Mouse (Mus musculus): ENCODE results near the gene Slc22a3. TPM values are rescaled to one million over a fixed set of nuclear protein-coding genes. Genes with fewer than 3 reads are reported as not detected.
A peak's percentile ranks its signal among the peaks of the same experiment; 100 is the strongest.

Gene Slc22a3
- polyA plus RNA-seq, 1 experiment from 2014 or later: 0.51 TPM

DNA sequence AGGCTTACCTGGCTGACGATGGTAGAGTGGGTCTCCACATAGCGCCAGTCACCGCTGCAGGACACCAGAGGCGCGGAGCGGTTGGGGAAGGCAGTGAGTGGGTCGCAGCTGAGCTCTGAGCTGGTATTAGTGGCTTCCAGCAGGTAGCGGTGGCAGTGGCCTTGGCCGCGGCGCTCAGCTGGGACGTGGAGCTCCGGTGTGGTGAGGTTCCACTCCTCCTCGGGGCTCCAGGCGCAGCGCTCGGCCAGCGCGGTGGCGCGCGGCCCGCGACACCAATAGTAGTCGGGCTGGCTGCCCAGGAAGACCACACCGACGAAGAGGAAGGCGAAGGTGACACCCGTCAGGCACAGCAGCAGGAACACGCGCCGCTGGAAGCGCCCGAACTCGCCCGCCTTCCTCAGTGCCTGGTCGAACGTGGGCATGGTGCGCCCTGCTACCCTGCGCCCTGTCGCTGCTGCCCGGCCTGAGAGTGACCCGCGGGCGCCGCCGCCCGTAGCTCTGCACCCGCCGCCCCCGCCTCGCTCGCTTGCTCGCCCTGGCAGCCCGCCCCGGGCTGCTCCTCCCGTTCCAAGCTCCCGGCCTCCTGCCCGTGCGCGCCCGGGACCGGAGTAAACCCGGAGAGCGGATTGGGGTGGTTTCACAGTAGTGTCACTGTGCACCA is 471 bp downstream of the Slc22a3 start:
- 3% methylated on average over 65 of the region's 65 CpGs for WGBS

DNA sequence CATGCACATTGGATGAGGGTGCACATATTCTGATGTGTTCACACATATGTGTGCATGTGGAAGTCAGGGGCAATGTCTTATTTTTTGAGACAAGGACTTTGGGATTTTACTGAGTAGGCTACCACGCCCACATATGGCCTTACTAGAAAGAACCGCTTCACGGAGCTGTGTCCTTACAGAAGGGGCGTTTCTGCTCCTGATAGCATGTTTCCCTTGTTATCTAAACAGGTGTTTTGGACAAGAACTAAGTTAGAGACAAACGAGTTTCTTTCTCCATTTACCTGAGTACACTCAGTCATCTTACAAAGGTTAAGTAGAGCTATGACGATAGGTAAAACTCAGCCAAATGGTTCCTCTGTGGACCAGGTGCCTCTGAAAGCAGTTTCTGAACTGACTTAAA is 1.8 kb downstream of the Slc22a3 start:
- Histone ChIP-seq H3K9me3 (no peaks in the 10 kb centered on the region), H3K4me2 (replicated peaks) (no peak overlapping the region), H3K27ac (no peak overlapping the region), H3K4me1 (replicated peaks) (peaks cover 9% of the 10 kb centered on the region; the same call in 1 of the 2 replicates), H3K36me3 (no peaks in the 10 kb centered on the region), H3K9ac (replicated peaks) (no peak overlapping the region), H3K4me3 (replicated peaks) (no peak overlapping the region), H3K27me3 (peaks cover 48% of the 10 kb centered on the region)
- 86% methylated on average over 6 of the region's 6 CpGs for WGBS
- ATAC-seq: no peak

More for the DNA sequence above, 471 bp downstream of the Slc22a3 start:
- Histone ChIP-seq H3K27ac (no peak overlapping the region), H3K27me3 (peaks cover 48% of the 10 kb centered on the region), H3K4me3 (replicated peaks) (peak overlapping the region; percentile 35), H3K4me1 (replicated peaks) (peaks cover 9% of the 10 kb centered on the region; the same call in 1 of the 2 replicates), H3K9ac (replicated peaks) (0 out of 2 replicates have a peak overlapping the region, but pooled peaks have one; percentile 14), H3K9me3 (no peaks in the 10 kb centered on the region), H3K4me2 (replicated peaks) (peak overlapping the region; percentile 54), H3K36me3 (no peaks in the 10 kb centered on the region)
- ATAC-seq: no peak

DNA sequence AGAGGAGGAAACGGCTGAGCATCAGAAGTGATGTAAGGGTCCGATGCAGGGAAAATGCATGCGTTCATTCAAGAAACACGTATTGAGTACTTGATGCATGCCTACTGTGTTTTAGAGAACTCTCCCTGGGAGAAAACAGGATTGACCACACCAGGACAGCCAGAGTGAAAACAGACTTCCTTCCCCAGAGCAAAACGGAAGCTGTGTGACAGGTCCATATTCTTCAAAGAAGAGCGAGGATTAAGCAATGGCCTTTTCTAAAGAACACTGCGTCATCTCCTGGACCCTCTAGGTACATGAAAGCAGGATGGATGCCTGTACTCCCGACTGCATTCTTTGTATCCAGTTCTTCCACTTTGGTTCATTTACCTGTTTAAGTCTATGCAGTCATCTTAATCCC is 8.1 kb downstream of the Slc22a3 start:
- ATAC-seq: no peak
- no peaks in the 10 kb centered on the region for H3K36me3 ChIP-seq

DNA sequence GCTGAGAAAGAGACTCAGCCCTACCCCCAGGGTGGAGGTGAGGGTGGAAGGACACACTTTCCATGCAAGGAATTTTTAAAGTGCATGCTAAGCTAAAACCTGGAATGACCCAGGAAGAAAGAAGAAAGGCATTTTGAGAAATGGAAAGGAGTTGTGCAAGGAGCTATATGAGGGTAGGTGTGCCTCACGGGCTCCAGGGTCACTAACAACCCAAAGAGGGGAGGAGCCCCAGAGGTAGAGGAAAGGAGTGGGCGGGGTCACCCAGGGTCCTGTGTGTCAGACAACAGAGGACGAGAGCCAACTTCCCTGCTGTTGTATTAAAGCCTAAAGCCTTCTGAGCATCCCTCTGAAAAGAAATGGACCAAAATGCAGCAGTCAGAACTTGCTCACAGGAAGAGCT is 11.9 kb downstream of the Slc22a3 start:
- Histone ChIP-seq H3K4me1 (replicated peaks) (no peaks in the 10 kb centered on the region), H3K27ac (no peak overlapping the region), H3K36me3 (no peaks in the 10 kb centered on the region), H3K4me3 (replicated peaks) (no peak overlapping the region), H3K27me3 (no peaks in the 10 kb centered on the region), H3K9me3 (no peaks in the 10 kb centered on the region), H3K4me2 (replicated peaks) (no peak overlapping the region), H3K9ac (replicated peaks) (no peak overlapping the region)
- ATAC-seq: no peak
- WGBS: 43% methylated on average over 3 of the region's 3 CpGs

More for the DNA sequence above, 8.1 kb downstream of the Slc22a3 start:
- H3K27me3 ChIP-seq: peaks cover 5% of the 10 kb centered on the region; the same call in 1 of the 2 replicates
- H3K4me1 ChIP-seq (replicated peaks): no peaks in the 10 kb centered on the region
- WGBS: 92% methylated on average over 8 of the region's 8 CpGs
- no peak overlapping the region for H3K4me2 ChIP-seq (replicated peaks)
- H3K4me3 ChIP-seq (replicated peaks): no peak overlapping the region
- H3K9me3 ChIP-seq: no peaks in the 10 kb centered on the region
- no peak overlapping the region for H3K27ac ChIP-seq
- H3K9ac ChIP-seq (replicated peaks): no peak overlapping the region

DNA sequence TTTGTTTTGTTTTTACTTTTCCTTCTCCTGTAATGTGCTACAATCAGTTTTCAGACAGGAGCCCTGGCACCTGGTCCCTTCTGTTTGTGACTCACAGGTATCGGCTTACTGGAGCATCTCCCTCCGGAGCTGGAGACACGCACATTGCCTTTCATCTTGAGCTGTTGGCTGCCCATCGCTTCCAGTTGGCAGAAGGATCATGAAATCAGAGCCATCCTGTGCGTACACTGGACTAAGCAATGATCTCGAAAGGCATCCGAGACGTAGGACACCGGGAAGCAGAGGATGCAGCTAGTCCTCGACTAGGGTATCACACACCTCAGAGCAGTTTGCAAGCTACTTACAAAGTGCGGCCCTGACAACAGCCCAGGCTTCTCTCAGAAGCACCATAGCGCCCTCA is 15.9 kb downstream of the Slc22a3 start:
- Histone ChIP-seq H3K27me3 (no peaks in the 10 kb centered on the region), H3K9me3 (no peaks in the 10 kb centered on the region), H3K4me3 (replicated peaks) (no peak overlapping the region), H3K4me1 (replicated peaks) (no peaks in the 10 kb centered on the region), H3K36me3 (no peaks in the 10 kb centered on the region), H3K27ac (no peak overlapping the region), H3K9ac (replicated peaks) (no peak overlapping the region), H3K4me2 (replicated peaks) (no peak overlapping the region)
- 89% methylated on average over 12 of the region's 12 CpGs for WGBS
- ATAC-seq: no peak

DNA sequence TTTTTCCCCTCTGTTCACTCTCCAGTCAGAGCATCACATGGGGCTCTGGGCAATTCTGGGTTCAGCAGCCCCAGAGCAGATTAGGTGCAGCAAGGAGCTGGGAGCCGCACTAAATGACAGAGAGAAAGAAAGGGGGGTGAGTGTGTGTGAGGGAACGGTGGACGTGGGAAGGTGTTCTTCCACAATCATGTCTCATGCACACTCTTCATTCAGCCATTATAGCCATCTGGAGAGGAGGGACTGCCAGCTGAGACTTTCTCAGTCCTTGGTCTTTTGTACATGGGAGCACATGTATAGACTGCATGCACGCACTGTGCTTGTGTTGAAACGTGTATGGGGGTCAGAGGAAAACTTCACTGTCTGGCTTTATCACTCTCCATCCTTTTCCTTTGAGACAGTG is 17.6 kb downstream of the Slc22a3 start:
- H3K27me3 ChIP-seq: no peaks in the 10 kb centered on the region
- no peak overlapping the region for H3K4me2 ChIP-seq (replicated peaks)
- no peaks in the 10 kb centered on the region for H3K36me3 ChIP-seq
- ATAC-seq: no peak
- 82% methylated on average over 5 of the region's 5 CpGs for WGBS
- no peak overlapping the region for H3K4me3 ChIP-seq (replicated peaks)
- H3K27ac ChIP-seq: no peak overlapping the region
- H3K4me1 ChIP-seq (replicated peaks): no peaks in the 10 kb centered on the region
- no peaks in the 10 kb centered on the region for H3K9me3 ChIP-seq
- no peak overlapping the region for H3K9ac ChIP-seq (replicated peaks)

DNA sequence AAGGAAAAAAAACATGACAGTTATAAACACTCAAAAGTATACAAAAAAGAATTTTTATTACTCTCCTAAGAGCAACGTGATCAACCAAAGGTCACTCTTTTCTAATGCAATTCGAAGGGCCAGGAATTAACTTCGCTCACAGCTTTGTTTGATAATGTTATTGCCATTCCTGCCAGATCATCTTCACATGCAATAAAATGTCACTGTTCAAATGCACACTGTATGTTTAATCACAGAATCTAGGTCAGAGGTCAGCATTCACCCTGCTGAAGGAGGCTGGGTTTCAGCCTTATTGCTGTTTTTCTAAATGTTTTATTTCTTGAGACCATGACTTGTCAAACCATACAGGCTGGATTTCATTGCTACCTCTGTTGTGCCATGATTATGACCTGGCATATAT is 21.8 kb downstream of the Slc22a3 start:
- Histone ChIP-seq H3K9ac (replicated peaks) (no peak overlapping the region), H3K4me2 (replicated peaks) (no peak overlapping the region), H3K4me1 (replicated peaks) (no peaks in the 10 kb centered on the region), H3K27ac (no peak overlapping the region), H3K36me3 (no peaks in the 10 kb centered on the region), H3K4me3 (replicated peaks) (no peak overlapping the region), H3K27me3 (no peaks in the 10 kb centered on the region), H3K9me3 (no peaks in the 10 kb centered on the region)
- WGBS: 83% methylated on average over 3 of the region's 3 CpGs
- ATAC-seq: no peak

DNA sequence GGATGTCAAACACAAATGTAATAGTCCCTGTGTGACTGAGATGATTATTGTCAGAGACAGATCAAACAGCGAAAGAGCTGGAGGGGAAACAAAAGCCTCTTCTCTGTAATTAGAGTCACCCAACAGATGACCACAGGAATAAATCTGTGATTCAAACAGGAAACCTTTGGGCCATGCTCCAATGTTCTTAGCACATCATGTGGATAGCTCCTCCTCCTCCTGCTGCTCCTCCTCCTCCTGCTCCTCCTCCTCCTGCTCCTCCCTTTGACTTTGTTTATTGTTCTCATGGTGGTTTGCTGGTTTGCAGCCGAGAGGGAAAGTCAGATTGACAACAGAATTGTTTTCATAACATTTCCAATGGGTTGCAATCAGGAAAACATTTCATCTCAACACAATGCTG is 28.1 kb downstream of the Slc22a3 start:
- 39% methylated on average over 2 of the region's 2 CpGs for whole genome bisulfite sequencing
- no peak overlapping the region for H3K27ac ChIP-seq
- no peaks in the 10 kb centered on the region for H3K36me3 ChIP-seq
- no peak overlapping the region for H3K9ac ChIP-seq (replicated peaks)
- no peak overlapping the region for H3K4me2 ChIP-seq (replicated peaks)
- H3K4me1 ChIP-seq (replicated peaks): 0 out of 2 replicates have a peak, but pooled peaks cover 5% of the 10 kb centered on the region
- H3K4me3 ChIP-seq (replicated peaks): no peak overlapping the region
- H3K9me3 ChIP-seq: no peaks in the 10 kb centered on the region
- no peaks in the 10 kb centered on the region for H3K27me3 ChIP-seq
- no peak for ATAC-seq

DNA sequence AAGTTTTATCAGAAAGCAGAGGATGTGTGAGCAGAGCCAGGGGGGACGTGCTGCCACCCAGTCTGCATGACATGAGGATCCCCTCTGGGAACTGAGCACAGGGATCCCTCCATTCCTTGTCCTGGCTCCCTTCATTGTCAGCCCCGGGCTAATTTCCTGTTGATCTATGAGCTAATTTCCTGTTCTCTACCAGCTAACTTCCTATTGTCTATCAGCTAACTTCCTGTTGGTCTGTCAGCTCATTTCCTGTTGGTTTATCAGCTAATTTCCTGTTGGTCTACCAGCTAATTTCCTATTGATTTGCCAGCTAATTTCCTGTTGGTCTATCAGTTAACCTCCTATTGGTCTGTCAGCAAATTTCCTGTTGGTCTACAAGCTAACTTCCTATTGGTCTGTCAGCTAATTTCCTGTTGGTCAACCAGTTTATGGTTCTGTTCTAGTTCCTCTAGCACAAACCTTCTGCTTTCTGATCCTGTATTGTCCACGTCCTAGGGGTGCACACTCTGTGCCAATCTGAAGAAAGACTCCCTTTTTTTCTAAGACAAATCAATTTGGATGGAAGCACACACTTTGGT is 32.9 kb downstream of the Slc22a3 start:
- Histone ChIP-seq H3K27ac (no peak overlapping the region), H3K4me3 (replicated peaks) (no peak overlapping the region), H3K36me3 (no peaks in the 10 kb centered on the region), H3K4me2 (replicated peaks) (no peak overlapping the region), H3K27me3 (no peaks in the 10 kb centered on the region), H3K9ac (replicated peaks) (no peak overlapping the region), H3K9me3 (no peaks in the 10 kb centered on the region), H3K4me1 (replicated peaks) (0 out of 2 replicates have a peak, but pooled peaks cover 4% of the 10 kb centered on the region)
- WGBS: 87% methylated on average over 3 of the region's 3 CpGs
- no peak for ATAC-seq

DNA sequence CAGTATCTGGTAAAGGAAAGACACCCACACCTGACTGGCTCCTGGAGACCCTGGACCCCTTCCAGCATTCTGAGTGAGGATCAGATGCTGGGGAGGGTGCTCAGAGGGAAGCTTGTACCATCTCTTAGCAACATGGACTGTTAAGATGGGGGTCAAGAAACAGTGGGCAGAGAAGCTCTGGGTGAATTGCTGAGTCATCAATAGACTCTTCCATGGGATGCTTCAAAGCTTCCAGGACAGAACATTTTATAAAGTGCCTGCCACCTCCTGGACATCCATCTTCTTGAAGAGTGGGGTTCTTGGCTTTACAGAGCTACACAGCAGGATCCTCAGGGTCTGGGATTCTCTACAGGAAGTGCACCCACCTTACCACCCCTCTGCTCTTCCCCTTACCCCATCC is 35.0 kb downstream of the Slc22a3 start:
- Histone ChIP-seq H3K27ac (no peak overlapping the region), H3K4me2 (replicated peaks) (no peak overlapping the region), H3K4me1 (replicated peaks) (no peaks in the 10 kb centered on the region), H3K27me3 (no peaks in the 10 kb centered on the region), H3K36me3 (no peaks in the 10 kb centered on the region), H3K4me3 (replicated peaks) (no peak overlapping the region), H3K9ac (replicated peaks) (no peak overlapping the region), H3K9me3 (no peaks in the 10 kb centered on the region)
- ATAC-seq: no peak

DNA sequence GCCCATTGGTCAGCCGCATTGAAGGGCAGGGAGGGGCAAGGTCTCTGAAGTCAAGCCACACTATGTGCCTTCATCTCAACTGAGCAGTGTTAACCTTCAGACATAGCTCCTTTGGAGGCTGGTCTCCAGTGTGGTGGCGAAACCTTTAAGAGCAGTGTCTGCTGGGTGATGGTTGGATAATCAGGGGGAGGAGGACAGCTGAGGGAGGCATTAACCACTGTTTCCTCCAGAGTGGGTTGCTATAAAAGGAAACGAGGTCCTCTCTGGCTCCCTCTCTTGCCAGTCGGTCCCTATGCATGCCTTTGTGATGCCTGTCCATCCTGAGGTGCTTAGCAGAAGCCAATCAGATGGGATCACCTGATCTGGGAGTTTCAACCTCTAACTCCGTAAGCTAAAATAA is 38.8 kb downstream of the Slc22a3 start:
- Histone ChIP-seq H3K36me3 (no peaks in the 10 kb centered on the region), H3K27me3 (no peaks in the 10 kb centered on the region), H3K27ac (no peak overlapping the region), H3K4me1 (replicated peaks) (no peaks in the 10 kb centered on the region), H3K4me2 (replicated peaks) (no peak overlapping the region), H3K4me3 (replicated peaks) (no peak overlapping the region), H3K9me3 (no peaks in the 10 kb centered on the region), H3K9ac (replicated peaks) (no peak overlapping the region)
- WGBS: 80% methylated on average over 5 of the region's 5 CpGs
- ATAC-seq: no peak

DNA sequence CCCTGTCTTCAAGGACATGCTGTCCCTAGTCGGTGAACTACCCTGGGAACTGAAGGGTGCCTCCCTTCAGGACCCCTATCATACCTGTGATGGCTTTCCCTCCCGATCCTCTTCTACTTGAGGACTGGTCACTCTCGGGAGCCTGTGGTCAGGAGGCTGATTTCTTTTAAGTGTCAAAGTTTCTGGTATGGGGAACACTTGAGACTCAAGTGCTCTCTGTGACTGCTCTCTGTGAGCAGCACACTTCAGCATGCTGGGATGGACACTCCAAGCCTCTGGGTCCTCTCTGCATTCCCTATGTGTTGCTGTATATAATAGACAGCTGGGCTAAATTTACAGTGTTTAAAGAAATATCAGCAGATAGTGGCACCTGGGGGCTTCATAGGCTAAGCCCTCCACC is 39.9 kb downstream of the Slc22a3 start:
- Histone ChIP-seq H3K9ac (replicated peaks) (no peak overlapping the region), H3K4me1 (replicated peaks) (no peaks in the 10 kb centered on the region), H3K4me2 (replicated peaks) (no peak overlapping the region), H3K9me3 (no peaks in the 10 kb centered on the region), H3K27ac (no peak overlapping the region), H3K4me3 (replicated peaks) (no peak overlapping the region), H3K36me3 (no peaks in the 10 kb centered on the region), H3K27me3 (no peaks in the 10 kb centered on the region)
- 79% methylated on average over 3 of the region's 3 CpGs for WGBS
- no peak for ATAC-seq

Data from midbrain, embryonic 13.5 days (tissue).